Mouse (Mus musculus): ENCODE measurements around the gene Olfr543.
"Not testable (repeated sequence)": the region's sequence is repeated elsewhere in the genome, so short reads cannot be mapped to it uniquely, and the experiment has no call there.

Gene Olfr543

DNA sequence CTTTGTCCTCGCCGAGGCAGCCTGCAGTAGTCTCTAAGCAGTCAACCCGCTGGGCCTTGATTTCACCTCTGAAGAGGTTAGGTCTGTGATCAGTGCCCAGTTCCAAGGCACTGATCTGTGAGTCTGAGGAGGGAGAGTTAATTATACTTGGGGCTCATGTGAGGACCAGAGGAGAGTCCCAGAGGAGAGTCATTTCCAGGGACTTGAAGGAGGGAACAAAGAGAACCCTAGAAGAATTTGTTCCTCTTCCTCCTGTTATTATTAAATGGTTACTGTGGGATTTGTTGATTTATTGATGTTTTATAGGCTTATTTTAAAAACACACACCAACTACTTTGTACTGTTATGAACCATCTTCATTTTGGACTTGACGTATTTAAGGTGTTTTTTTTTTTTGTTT, at the start of gene Olfr543:
Olfr543 (minus strand) TSS at position 101 of the 400 bp plus-strand sequence.
- DNase-seq (ENCODE audit: extremely low read depth, low read depth): no peak

DNA sequence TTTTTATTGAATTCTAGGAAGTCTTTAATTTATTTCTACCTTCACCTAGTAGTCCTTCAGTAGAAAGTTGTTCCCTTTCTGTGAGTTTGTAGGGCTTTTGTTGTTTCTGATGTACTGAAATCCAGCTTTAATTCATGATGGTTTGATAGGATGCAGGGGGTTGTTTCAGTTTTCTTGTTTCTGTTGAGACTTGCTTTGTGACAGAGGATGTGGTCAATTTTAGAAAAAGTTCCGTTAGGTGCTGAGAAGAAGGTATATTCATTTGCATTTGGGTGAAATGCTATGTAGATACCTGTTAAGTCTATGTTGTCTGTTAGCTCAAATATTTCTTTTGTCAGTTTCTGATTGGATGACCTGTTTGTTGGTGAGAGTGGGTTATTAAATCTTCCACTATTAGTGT, 47.6 kb upstream of the Olfr543 start:
- no peak for DNase-seq (ENCODE audit: extremely low read depth, low read depth)

DNA sequence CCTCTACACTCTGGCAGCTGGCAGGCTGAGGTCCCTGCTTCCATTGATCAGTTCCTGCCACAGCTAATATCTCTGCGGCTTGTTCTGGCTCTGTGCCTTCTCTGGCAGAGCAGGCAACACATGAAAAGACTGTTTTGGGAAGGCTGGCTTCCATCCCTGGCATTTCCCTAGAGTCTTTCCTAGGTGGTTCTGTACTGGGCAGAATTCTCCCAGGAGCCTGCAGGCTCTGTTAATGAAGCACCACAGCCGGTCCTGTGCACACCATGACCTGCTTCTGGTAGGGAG, 35.5 kb upstream of the Olfr543 start:
- DNase-seq (ENCODE audit: extremely low read depth, low read depth): no peak

DNA sequence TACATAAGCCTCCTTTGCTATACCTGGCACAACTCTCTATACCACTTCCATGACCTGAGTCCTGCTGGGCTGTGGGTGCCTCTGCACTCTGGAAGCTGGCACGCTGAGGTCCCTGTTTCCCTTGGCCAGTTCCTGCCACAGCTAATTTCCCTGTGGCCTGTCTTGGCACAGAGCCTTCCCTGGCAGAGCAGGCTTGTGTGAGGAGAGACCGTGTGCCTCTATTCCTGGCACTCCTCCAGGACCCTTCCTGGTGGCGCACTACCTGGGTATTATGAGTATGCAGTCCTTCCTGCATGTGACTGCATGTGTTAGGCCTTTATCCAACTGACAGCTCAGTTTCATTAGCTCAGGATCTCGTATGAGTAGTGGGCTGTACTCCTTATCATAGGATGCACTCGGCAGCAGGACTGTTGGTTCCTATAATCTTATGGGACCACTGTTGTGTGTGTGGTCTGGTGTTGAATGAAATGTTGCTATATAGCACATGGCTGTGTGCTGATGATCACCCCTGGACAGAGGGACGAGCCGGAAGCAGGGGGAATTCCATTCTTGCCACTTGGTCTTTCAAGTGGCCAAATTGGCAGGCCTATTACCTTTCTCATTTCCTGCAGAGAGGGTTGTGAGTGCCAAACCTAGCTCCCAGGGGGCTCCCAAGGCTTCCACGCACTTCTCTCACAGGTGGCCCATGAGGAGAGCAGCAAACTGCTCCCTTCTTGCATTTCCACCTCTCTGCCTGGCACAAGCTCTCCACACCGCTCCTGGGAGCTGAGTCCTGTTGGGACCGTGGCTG, 35.0 kb upstream of the Olfr543 start:
- no peak for DNase-seq (ENCODE audit: extremely low read depth, low read depth)

DNA sequence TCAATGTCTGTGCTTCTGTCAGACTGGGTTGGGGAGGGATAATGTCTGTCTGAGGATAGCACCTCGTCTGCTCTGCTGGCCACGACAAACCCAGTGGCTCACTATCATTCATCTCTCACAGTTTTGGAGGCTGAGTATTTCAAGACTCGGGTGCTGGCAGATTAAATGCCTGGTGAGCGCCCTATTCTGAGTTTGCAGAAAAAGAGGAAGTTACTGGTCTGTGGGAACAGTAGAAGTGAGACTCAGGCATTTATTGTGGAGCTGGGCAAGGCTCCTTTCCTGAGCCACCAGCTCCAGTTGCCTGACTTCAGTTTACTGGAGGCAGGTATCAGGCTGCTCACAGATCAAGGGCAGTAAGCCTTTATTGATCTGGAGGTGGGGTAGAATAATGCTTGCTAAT, 32.7 kb upstream of the Olfr543 start:
- peak; percentile 67 for DNase-seq (ENCODE audit: extremely low read depth, low read depth)

DNA sequence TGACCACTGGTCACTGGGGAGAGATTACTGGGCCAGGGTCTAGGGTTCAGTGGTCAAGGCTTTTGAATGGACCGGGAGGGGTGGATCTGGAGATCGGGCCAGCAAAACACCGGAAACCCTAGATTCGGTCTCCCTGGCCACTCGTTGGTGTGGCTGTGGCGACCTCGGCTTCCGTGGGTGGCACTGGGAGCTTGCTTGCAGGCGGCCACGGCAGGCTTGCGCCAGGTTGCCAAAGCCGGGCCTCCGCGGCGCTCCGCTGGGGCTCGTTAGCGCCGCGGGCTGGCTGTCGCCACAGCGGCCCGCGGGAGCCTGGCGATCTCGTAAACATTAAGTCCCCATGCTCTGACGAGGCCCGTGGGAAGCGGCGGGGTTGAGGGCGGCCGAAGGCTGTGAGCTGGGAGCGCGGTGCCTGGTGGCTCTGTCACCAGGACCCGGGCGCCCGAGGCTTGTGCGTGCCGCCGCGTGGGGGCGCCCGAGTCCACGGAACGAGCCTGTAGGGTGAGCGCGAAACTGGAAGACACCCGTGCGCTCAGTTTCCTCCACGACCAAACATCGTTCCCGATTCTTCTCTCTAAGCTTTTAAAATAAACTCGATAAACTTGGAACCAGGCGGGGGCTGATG, 31.4 kb upstream of the Olfr543 start:
- DNase-seq (ENCODE audit: extremely low read depth, low read depth): peak; percentile 26

DNA sequence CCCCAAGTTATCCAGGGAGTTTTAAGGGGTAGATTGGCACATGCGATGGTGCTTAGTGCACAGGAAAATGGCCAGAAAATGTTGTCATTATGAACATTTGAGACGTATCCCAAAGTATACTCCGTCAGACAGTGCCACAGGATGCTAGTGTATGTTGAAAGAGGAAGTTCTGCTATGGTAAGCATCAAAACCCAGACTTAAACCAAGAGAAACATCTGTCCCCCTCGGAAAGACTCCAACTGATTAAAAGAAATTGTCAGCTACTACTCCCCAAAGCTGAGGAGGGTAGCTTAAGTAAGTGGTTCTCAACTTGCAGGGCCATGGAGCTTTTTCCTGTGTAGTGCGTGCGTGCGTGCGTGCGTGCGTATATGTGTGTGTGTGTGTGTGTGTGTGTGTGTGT, 30.4 kb upstream of the Olfr543 start:
- peak; percentile 12 for DNase-seq (ENCODE audit: extremely low read depth, low read depth)

DNA sequence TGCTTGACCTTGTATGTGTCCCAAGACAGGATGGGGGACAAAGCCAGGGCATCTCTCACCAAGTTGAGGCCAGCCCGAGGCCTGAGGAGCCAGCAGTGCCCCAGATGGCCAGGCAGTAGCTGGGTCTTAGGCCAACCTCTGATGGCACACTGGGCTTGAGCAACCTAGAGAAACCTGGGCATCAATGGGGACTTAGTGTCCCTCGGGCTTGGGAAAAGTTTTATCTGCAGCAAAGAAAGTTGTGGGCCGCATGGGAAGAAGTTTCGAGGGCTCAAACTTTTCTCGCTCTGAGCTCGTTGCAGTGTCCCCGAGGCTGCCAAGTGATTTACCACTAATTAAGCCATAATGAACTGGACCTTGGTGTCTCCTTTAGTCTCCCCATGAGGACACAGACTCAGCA, 28.2 kb upstream of the Olfr543 start:
- DNase-seq (ENCODE audit: extremely low read depth, low read depth): no peak

DNA sequence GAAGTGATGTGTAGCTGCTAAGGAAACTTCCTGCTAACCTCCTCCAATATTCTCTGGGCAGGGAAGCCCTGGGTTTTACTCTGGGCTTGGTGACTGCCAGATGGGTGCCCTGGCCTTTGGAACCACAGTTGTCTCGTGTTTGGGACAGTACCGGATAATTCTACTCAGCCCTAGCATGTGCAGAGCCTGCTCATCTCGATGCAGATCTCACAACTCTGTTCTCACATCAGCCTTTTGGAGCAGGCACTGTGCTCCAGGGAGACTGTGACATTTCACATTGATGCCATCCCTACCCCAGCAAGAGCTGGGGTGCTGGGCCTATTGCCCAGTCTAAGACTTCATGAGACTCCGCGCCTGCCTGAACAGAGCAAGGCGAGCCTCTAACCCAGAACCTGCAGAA, 27.2 kb upstream of the Olfr543 start:
- no peak for DNase-seq (ENCODE audit: extremely low read depth, low read depth)

DNA sequence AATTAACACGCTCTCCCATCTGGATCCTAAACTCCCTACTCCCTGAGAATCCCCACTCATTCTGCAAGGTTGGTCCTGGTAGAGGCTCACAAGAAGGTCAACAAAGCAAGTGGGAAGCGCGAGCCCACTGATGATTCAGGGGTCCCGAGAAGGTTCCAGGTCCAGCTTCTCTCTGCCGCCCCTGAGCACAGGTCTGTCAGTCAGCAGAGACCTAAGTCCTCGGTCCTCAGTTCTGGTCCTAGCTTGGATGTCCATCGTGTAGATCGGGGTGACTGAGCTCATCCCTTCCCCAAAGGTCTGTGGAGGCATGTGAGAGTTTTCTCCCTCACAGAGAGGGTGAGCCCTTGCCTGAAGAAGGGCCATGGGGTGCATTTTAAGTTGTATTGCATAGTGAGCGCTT, 26.6 kb upstream of the Olfr543 start:
- DNase-seq (ENCODE audit: extremely low read depth, low read depth): no peak

DNA sequence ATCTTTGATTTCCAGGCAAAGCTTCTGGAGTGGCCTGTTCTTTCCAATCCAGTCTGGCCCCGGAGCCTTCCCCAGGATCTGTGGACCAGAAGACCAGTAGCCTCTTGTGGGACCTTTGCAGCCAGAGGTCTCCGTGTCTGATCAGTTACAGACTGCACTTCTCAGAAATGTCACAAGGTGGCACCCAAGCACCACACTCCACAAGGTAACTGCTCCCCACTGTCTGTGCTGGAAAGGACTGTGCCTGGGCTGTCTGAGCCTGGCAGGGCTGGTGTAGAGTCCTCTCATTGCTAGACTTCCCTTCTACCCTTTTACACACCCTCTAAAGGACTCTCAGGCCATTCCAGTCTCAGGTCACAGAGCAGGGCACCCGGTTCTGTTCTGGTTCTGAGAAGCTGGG, 25.4 kb upstream of the Olfr543 start:
- DNase-seq (ENCODE audit: extremely low read depth, low read depth): peak; percentile 36

DNA sequence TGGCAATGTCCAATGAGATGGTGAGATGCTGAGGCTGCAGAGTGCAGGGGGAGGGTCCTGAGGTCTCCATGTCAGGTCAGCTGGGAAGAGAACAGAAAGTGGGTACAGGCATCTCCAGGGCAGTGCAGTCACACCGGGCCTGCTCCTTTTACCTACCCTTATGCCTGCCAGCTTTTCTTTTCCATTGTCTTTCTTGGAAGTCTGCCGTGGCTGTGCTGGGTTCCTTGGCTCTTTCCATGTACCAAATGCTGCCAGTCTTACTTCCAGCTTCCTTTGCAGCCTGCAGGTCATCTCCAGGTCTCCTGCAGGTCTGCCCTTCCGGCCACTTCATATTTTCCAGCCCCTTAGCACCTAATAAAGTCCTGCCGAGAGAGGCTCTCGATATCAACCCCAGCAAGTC, 20.5 kb upstream of the Olfr543 start:
- DNase-seq (ENCODE audit: extremely low read depth, low read depth): no peak

DNA sequence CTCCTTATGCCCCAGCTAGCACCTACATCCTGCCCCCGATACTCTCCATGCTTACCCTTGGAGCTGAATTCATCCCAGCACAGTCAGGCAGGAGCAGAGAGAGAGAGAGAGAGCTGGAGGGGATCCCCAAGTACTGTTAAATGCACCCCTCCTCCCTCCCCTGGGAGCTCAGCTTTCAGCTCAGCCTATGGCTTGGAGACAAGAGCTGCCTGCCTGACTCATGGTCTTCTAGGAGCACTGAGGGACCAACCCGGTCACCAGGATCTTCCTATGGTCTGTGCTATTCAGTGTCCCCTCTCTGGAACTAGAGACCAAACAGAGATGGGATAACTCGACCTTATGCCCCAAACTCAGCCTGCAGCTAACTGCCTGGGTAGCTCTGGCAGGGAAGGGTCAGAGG, 18.0 kb upstream of the Olfr543 start, which contains the start of gene Olfr545:
Olfr545 (minus strand) TSS at position 101 of the 400 bp plus-strand sequence.
- no peak for DNase-seq (ENCODE audit: extremely low read depth, low read depth)

DNA sequence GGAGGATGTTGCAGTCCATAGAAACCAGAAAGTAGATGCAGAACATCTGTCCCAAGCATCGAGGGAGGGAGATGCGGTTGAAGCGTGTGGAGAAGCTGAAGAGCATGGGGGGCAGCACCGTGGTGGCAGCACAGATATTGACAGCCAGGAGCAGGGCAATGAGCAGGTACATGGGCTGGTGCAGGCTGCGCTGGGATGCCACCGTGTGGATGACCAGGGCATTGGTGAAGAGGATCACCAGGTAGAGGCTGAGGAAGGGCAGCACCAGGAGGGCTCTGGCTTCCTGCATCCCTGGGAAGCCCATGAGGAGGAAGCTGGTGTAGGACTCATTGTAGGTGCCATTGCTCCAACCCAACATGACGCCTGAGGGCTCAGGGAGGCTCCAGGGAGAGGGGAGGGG, 12.9 kb upstream of the Olfr543 start:
- not testable (repeated sequence) for DNase-seq (ENCODE audit: extremely low read depth, low read depth)

DNA sequence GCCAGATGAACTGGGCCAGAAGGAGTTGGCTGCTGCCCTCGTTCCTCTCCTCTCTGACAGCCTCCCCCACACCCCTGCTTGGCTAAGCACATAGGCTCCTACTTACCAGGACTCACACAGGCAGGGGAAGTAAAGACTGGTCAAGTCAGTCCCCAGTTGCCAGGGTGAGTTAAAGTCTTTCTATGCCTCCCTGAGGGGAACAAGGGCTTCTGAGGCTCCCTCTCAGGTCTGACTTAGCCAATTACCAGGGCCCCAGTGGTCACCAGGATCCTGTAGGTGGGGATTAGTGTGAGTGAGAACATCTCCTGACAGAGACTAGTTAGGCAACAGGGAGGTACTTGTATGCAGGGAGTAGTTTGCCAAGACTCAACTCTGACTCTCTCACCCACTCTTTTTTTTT, 6.7 kb upstream of the Olfr543 start, which contains the start of gene Olfr544:
Olfr544 (minus strand) TSS at position 153 of the 400 bp plus-strand sequence.
- DNase-seq (ENCODE audit: extremely low read depth, low read depth): no peak

DNA sequence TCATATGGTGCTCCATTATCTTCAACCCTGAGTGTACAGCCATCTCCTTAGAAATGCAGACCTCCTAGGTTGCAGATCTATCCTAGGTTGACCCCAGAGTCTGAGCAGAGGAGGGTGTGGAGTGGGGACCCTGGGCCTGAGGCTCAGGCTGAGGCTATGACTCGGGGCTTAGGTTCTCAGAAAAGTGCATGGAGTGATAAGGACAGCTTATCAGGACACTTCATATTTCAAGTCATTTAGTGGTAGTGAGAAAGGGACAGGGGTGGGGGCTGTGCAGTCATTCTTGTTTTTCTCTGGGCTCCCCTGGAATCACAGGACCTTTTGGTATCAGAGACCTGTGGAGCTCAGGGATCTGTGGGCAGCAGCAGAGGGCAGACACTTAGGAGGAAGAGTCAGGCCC, 4.6 kb upstream of the Olfr543 start:
- peak; percentile 12 for DNase-seq (ENCODE audit: extremely low read depth, low read depth)

DNA sequence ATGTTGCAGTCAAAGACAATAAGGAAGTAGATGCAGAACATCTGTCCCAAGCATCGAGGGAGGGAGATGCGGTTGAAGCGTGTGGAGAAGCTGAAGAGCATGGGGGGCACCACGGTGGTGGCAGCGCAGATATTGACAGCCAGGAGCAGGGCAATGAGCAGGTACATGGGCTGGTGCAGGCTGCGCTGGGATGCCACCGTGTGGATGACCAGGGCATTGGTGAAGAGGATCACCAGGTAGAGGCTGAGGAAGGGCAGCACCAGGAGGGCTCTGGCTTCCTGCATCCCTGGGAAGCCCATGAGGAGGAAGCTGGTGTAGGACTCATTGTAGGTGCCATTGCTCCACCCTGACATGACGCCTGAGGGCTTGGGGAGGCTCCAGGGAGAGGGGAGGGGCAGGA, 3.3 kb upstream of the Olfr543 start:
- DNase-seq (ENCODE audit: extremely low read depth, low read depth): not testable (repeated sequence)

DNA sequence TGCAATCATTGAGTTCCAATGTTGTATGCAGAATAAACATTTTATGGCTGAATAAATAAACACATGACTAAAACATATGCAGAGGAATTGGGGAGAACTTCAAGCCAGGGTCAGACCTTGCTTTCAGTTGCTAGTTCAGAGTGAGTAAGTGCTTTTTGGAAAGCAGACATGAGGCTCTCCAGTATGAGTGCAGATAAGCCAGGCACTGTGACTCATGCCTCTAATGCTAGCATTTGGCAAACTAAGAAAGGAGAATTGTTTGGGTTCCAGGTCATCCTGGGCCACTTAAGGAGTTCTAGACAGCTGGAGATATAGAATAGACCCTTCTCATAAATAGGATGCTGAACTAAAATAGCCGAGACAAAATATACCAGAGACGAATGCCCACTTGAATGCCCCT, 2.2 kb upstream of the Olfr543 start:
- DNase-seq (ENCODE audit: extremely low read depth, low read depth): no peak

DNA sequence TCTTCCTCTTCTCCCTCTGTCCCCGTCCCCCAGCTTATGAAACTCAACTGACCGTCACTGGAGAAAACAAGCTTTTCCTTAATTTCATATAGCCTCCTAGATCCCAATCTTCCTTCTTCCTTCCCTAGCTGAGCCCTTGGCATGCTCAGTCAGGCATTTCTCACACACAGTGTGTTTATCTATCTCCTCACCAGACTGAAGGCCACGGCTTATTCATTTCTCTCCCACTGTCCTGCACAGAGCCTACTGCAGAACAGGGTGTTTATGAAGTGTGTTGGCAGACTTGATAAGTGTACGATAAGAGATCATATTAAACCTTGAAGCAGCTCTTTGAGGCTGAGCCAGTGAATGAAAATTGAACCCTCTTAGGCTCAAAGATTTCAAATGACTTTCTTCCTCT, 658 bp downstream of the Olfr543 start:
- no peak for DNase-seq (ENCODE audit: extremely low read depth, low read depth)

DNA sequence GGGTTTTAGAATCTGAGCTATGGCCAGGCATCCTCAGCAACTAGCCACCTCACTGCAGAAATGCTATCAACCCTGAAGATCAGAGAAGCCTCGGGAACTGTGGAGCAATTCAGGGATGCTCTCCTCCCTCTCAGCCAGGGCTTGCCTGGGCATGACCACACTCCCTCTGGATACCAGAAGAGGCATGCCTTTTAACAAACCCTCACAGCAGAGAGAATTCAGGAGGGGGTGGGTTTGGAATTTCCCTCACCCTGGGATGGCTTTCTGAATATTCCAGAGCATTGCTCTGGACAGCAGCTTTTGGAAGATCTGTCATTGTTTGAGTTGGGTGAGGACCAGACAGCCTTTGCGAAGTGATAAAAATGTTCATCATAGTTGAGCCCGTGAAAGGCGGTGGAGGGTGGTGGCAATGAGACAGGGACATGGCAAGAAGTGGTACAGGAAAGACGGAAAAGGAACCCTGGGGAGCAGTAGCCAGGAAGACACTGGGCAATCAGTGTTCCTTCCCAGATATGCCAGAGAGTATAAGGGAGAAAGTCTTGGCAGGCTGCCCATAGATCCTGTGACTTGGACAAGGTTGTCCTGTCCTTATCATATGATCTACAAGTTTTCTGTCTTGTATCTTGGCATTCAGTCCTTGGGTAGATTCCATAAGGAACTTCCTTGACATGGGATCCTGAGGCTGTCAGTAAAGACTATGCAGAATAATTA, 2.0 kb downstream of the Olfr543 start:
- DNase-seq (ENCODE audit: extremely low read depth, low read depth): no peak

DNA sequence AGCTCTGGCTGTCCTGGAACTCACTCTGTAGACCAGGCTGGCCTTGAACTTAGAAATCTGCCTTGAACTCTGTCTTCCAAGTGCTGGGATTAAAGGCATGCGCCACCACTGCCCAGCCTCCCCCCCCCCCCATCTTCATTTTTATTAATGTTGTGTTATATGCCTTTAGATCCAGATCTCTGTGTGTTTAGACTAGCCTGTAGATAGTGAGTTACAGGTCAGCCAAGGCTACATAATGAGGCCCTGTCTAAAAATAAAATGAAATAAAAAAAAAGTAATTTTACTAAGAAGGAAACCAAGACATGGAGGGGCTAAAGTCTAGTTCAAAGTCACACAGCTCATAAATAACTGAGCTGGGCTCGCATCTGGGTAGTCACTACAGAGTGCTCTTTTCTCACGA, 2.6 kb downstream of the Olfr543 start:
- DNase-seq (ENCODE audit: extremely low read depth, low read depth): no peak

DNA sequence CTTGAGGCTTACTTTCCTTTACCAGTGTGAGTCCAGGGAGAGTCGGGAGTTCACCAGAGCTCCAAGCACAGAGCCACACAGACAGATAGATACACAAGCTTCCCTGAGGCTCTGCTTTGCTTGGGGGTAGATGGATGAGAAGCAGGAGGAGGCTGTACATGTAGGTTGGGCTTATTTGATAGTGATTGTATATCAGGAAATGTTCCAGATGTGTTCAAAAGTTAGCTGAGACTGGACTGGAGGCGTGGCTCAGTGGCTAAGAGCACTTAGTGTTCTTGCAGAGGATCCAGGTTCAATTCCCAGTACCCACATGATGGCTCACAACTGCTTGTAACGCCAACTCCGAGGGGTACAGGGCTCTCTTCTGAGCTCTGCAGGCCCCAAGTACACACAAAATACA, 3.1 kb downstream of the Olfr543 start:
- DNase-seq (ENCODE audit: extremely low read depth, low read depth): no peak

DNA sequence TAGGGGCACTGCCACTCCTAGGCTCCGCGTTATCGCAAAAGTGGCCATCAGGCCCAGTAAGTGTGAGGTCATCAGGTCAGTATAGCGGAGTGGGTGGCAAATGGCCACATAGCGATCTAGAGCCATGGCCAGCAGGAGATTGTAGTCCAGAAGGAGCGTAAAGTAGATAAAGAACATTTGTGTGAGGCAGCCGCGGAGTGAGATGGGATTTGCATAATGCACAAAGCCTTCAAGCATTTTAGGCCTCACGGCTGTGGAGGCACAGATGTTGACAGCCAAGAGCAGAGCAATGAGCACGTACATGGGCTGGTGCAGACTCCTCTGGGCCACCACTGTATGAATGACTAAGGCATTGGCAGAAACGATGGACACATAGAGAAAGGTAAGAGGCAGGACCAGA, 4.1 kb downstream of the Olfr543 start:
- DNase-seq (ENCODE audit: extremely low read depth, low read depth): no peak

Measured in MEL-GATA-1-ER (cell line).